Mouse (Mus musculus): Measurements from ENCODE around the gene Soga1. TPM values are rescaled to one million over a fixed set of nuclear protein-coding genes. Genes with fewer than 3 reads are reported as not detected.

Soga1 gene
- polyA plus RNA-seq, 1 experiment from 2014 or later: 0.65 TPM

DNA sequence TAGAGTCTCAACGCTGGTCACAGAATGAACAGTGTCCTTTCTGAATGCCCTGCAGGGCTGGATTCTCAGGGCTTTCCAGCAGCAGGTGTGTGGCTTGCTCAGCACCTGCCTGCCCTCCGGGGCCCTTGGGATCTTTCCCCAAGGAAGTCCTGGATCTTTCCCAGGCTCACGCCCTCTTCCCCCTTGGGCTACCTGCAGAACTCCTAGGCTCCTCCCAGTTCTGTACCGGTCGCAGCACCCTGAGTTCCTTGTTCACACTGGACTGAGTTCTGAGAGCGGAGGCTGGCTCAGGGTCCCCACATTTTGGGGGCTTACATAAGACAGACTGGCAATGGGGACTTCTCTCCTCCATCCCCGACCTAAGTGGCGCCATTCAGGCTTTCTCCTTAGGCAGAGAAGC lies 19.9 kb downstream of the Soga1 start:
- peaks cover 5% of the 10 kb centered on the region; the same call in 1 of the 2 replicates for H3K36me3 ChIP-seq (ENCODE audit: control insufficient read depth, insufficient read depth, low read length)
- H3K4me1 ChIP-seq (replicated peaks; ENCODE audit: control insufficient read depth, insufficient read depth): peaks cover 10% of the 10 kb centered on the region
- 49% methylated on average over 8 of the region's 8 CpGs for WGBS
- DNase-seq (ENCODE audit: low spot score): peak; percentile 40
- TF ChIP-seq CTCF (IDR thresholded peaks at IDR 0.05; ENCODE audit: low read depth) (no peak), EP300 (optimal IDR thresholded peaks at IDR 0.05) (no peak)
- no peaks in the 10 kb centered on the region for H3K27me3 ChIP-seq (ENCODE audit: control insufficient read depth, insufficient read depth, low read length)
- peak overlapping the region; percentile 77 for H3K27ac ChIP-seq (replicated peaks)
- peak overlapping the region; percentile 38; the same call in 1 of the 2 replicates for H3K4me2 ChIP-seq (replicated peaks; ENCODE audit: low read depth)
- no peak for ATAC-seq (ENCODE audit: low FRiP score, low TSS enrichment)
- H3K4me3 ChIP-seq (ENCODE audit: low read depth, low read length): no peak overlapping the region
- no peaks in the 10 kb centered on the region for H3K9me3 ChIP-seq (ENCODE audit: control insufficient read depth, low read length)
- no peak overlapping the region for H3K9ac ChIP-seq (ENCODE audit: low read length)

DNA sequence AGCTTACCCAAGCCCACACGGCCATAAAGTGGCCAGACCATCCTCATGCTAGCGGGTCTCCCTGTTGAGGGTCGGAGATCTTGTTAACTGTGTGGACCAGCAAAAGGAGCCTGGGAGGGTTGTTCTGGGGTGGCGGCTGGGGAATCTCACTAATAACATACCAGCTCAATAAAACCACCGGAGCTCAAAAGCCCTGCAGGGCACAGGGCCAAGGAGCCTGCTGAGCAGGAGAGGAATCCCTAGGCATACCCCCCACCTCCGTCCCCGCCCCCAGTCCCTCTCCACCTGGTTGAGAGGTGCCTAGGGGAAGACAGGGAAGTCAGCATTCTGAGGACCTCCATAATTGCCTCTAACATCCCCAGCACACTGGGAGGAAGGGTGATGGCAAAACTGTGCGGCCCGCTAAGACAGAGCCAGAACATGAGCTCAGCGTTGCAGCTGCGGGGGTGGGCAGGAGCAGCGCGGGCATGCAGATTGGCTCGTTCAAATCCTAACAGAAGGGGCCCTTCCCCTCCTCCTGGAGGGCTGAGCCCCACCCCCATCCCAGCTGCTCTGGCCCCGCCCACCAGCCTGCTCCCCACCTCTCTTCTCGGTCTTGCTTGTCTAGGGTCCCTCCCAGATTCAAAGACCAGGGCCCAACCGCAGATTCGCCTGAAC lies 20.6 kb downstream of the Soga1 start:
- WGBS: 18% methylated on average over 17 of the region's 18 CpGs
- Histone ChIP-seq H3K9me3 (ENCODE audit: control insufficient read depth, low read length) (no peaks in the 10 kb centered on the region), H3K4me2 (replicated peaks; ENCODE audit: low read depth) (peak overlapping the region; percentile 38; the same call in 1 of the 2 replicates), H3K36me3 (ENCODE audit: control insufficient read depth, insufficient read depth, low read length) (peaks cover 5% of the 10 kb centered on the region), H3K27ac (replicated peaks) (peak overlapping the region; percentile 77), H3K27me3 (ENCODE audit: control insufficient read depth, insufficient read depth, low read length) (no peaks in the 10 kb centered on the region), H3K9ac (ENCODE audit: low read length) (peak overlapping the region; percentile 38; the same call in 1 of the 2 replicates), H3K4me3 (ENCODE audit: low read depth, low read length) (no peak overlapping the region), H3K4me1 (replicated peaks; ENCODE audit: control insufficient read depth, insufficient read depth) (peaks cover 6% of the 10 kb centered on the region; the same call in 1 of the 2 replicates)
- DNase-seq (ENCODE audit: low spot score) (peak; percentile 83), ATAC-seq (ENCODE audit: low FRiP score, low TSS enrichment) (peak; percentile 86)
- no peak for TF ChIP-seq EP300 (optimal IDR thresholded peaks at IDR 0.05)

DNA sequence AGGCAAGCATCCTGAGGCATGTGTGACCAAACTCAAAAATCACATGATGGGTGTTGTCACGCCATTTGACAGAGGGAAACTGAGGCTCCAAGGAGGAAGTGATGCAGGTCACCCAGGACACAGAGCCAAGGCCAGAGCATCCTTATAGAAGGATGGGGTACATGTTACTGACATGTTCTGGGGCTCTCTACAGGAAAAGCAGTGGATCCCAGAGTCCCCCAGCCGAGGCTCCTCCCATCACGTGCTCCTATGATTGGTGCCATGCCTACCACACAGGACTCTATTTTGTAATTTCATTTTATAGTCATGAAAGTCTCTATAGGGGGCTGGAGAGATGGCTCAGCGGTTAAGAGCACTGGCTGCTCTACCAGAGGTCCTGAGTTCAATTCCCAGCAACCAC lies 21.3 kb downstream of the Soga1 start:
- Histone ChIP-seq H3K36me3 (ENCODE audit: control insufficient read depth, insufficient read depth, low read length) (peaks cover 10% of the 10 kb centered on the region), H3K27me3 (ENCODE audit: control insufficient read depth, insufficient read depth, low read length) (no peaks in the 10 kb centered on the region), H3K9me3 (ENCODE audit: control insufficient read depth, low read length) (no peaks in the 10 kb centered on the region), H3K4me3 (ENCODE audit: low read depth, low read length) (no peak overlapping the region), H3K27ac (replicated peaks) (no peak overlapping the region), H3K4me1 (replicated peaks; ENCODE audit: control insufficient read depth, insufficient read depth) (0 out of 2 replicates have a peak, but pooled peaks cover 4% of the 10 kb centered on the region), H3K9ac (ENCODE audit: low read length) (no peak overlapping the region), H3K4me2 (replicated peaks; ENCODE audit: low read depth) (no peak overlapping the region)
- DNase-seq (ENCODE audit: low spot score) (no peak), ATAC-seq (ENCODE audit: low FRiP score, low TSS enrichment) (no peak)
- TF ChIP-seq EP300 (optimal IDR thresholded peaks at IDR 0.05): no peak
- no peak for TF ChIP-seq CTCF (IDR thresholded peaks at IDR 0.05; ENCODE audit: low read depth)
- WGBS: 91% methylated on average over 4 of the region's 4 CpGs

DNA sequence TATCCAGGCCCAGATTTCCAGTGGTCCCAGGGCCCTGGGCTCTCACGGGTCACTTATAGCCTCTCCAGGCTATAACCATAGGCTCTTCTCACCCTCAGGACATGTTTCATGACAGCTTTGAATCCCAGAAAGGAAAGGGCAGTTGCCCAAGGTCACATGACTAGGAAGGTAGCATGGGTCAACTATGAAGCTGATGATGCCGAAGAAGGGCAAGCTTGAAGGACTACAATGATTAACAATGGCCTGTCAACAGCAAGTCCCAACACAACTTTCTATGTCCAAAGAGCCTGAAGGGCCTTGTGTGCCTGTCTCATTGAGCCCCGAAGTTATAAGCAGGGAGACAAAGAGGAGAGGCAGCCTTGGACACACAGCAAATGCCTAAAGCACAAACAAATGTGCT lies 21.9 kb downstream of the Soga1 start:
- Histone ChIP-seq H3K9ac (ENCODE audit: low read length) (no peak overlapping the region), H3K9me3 (ENCODE audit: control insufficient read depth, low read length) (no peaks in the 10 kb centered on the region), H3K4me2 (replicated peaks; ENCODE audit: low read depth) (no peak overlapping the region), H3K27me3 (ENCODE audit: control insufficient read depth, insufficient read depth, low read length) (no peaks in the 10 kb centered on the region), H3K27ac (replicated peaks) (no peak overlapping the region), H3K4me3 (ENCODE audit: low read depth, low read length) (no peak overlapping the region), H3K4me1 (replicated peaks; ENCODE audit: control insufficient read depth, insufficient read depth) (0 out of 2 replicates have a peak, but pooled peaks cover 4% of the 10 kb centered on the region), H3K36me3 (ENCODE audit: control insufficient read depth, insufficient read depth, low read length) (peaks cover 15% of the 10 kb centered on the region)
- 85% methylated on average over 3 of the region's 3 CpGs for WGBS
- TF ChIP-seq CTCF (IDR thresholded peaks at IDR 0.05; ENCODE audit: low read depth) (no peak), EP300 (optimal IDR thresholded peaks at IDR 0.05) (no peak)
- DNase-seq (ENCODE audit: low spot score) (no peak), ATAC-seq (ENCODE audit: low FRiP score, low TSS enrichment) (no peak)

DNA sequence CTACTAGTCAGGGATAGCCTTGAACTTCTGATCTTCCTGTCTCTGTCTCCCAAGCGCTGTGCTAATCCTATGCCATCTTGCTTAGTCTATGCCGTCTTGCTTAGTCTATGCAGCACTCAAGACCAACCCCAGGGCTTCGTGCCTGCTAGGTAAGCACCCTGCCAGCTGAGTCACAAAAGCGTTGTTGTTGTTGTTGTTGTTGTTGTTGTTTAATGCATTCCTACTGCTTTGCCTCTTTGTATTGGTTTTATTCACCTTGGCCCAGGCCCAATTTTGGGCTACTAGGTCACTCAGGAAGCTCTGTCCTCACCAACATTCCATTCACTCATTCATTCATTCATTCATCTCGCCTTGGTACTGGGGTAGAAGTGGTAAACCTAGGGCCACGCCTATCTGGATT lies 23.3 kb downstream of the Soga1 start:
- DNase-seq (ENCODE audit: low spot score): no peak
- Histone ChIP-seq H3K4me3 (ENCODE audit: low read depth, low read length) (no peak overlapping the region), H3K27ac (replicated peaks) (no peak overlapping the region), H3K4me1 (replicated peaks; ENCODE audit: control insufficient read depth, insufficient read depth) (0 out of 2 replicates have a peak, but pooled peaks cover 4% of the 10 kb centered on the region), H3K36me3 (ENCODE audit: control insufficient read depth, insufficient read depth, low read length) (peaks cover 18% of the 10 kb centered on the region), H3K9me3 (ENCODE audit: control insufficient read depth, low read length) (no peaks in the 10 kb centered on the region), H3K4me2 (replicated peaks; ENCODE audit: low read depth) (no peak overlapping the region), H3K9ac (ENCODE audit: low read length) (no peak overlapping the region), H3K27me3 (ENCODE audit: control insufficient read depth, insufficient read depth, low read length) (no peaks in the 10 kb centered on the region)
- no peak for ATAC-seq (ENCODE audit: low FRiP score, low TSS enrichment)
- TF ChIP-seq EP300 (optimal IDR thresholded peaks at IDR 0.05): no peak
- no peak for TF ChIP-seq CTCF (IDR thresholded peaks at IDR 0.05; ENCODE audit: low read depth)
- WGBS: 90% methylated on average over 6 of the region's 6 CpGs

DNA sequence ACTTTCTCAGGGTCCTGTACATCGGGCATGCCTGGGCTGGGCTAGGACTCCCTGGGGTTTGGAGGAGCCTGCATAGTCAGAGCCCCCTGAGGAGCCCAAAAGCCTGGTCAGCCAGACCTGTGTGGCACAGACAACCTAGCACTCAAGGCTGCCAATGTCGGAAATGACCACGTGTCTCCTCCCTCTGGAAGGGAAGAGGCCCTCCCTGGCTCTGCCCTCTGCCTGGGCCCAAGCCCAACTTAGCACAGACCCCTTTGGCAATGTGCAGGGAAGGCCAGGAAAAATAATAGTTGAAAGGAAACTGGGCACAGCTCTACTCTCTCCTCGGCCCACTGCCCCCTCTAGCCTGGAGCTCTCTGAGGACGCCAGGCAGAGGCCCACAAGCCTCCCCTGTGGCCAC lies 24.2 kb downstream of the Soga1 start:
- no peak for DNase-seq (ENCODE audit: low spot score)

More for the DNA sequence above, 24.2 kb downstream of the Soga1 start:
- Histone ChIP-seq H3K9ac (ENCODE audit: low read length) (no peak overlapping the region), H3K36me3 (ENCODE audit: control insufficient read depth, insufficient read depth, low read length) (peaks cover 18% of the 10 kb centered on the region), H3K4me1 (replicated peaks; ENCODE audit: control insufficient read depth, insufficient read depth) (0 out of 2 replicates have a peak, but pooled peaks cover 4% of the 10 kb centered on the region), H3K4me2 (replicated peaks; ENCODE audit: low read depth) (no peak overlapping the region), H3K27ac (replicated peaks) (no peak overlapping the region; the same call in 1 of the 2 replicates), H3K4me3 (ENCODE audit: low read depth, low read length) (no peak overlapping the region), H3K27me3 (ENCODE audit: control insufficient read depth, insufficient read depth, low read length) (no peaks in the 10 kb centered on the region), H3K9me3 (ENCODE audit: control insufficient read depth, low read length) (no peaks in the 10 kb centered on the region)
- 63% methylated on average over 5 of the region's 5 CpGs for WGBS
- no peak for ATAC-seq (ENCODE audit: low FRiP score, low TSS enrichment)
- no peak for TF ChIP-seq CTCF (IDR thresholded peaks at IDR 0.05; ENCODE audit: low read depth)
- no peak for TF ChIP-seq EP300 (optimal IDR thresholded peaks at IDR 0.05)

Data from stomach, postnatal 0 days (tissue).